Mouse (Mus musculus) midbrain, embryonic 13.5 days (tissue): ENCODE measurements at regions not wholly inside any gene's neighbourhood (a gene's known extent, or its start where the extent isn't known, plus 50 kb on each side); places are given as distances from the start of the nearest gene placed in this dataset.

ENCODE experiments used
- ATAC-seq: fragments of 200-750 bp; cut with Nextera tagmentation; 2 replicates; pipeline ENCODE4 v1.8.0; 2017; ENCODE audit warnings: mild to moderate bottlenecking, moderate TSS enrichment, moderate library complexity
- H3K27ac ChIP-seq: fragments of 300-500 bp; sonication (generic); 2 replicates; pipeline ENCODE4 v1.5.1; 2015; ENCODE audit warnings: inconsistent platforms, mild to moderate bottlenecking, moderate library complexity
- H3K27me3 ChIP-seq: fragments of 300-500 bp; sonication (generic); 2 replicates; pipeline ENCODE4 v1.6.1; 2015; ENCODE audit warnings: mild to moderate bottlenecking, inconsistent platforms
- H3K36me3 ChIP-seq: fragments of 300-500 bp; sonication (generic); 2 replicates; pipeline ENCODE4 v1.6.1; 2015; ENCODE audit warnings: mild to moderate bottlenecking, inconsistent platforms
- H3K4me1 ChIP-seq: fragments of 300-500 bp; sonication (generic); replicated peaks from 2 replicates; pipeline ENCODE4 v1.6.1; 2015; ENCODE audit warnings: inconsistent platforms
- H3K4me2 ChIP-seq: fragments of 300-500 bp; sonication (generic); replicated peaks from 2 replicates; pipeline ENCODE4 v1.6.1; 2015; ENCODE audit warnings: moderate library complexity, mild to moderate bottlenecking, inconsistent platforms
- H3K4me3 ChIP-seq: fragments of 300-500 bp; sonication (generic); replicated peaks from 2 replicates; pipeline ENCODE4 v1.5.1; 2015; ENCODE audit warnings: mild to moderate bottlenecking, inconsistent platforms
- H3K9ac ChIP-seq: fragments of 300-500 bp; sonication (generic); replicated peaks from 2 replicates; pipeline ENCODE4 v1.6.1; 2015; ENCODE audit warnings: mild to moderate bottlenecking, inconsistent platforms
- H3K9me3 ChIP-seq: fragments of 300-500 bp; sonication (generic); 2 replicates; pipeline ENCODE4 v1.6.1; 2016; ENCODE audit warnings: mild to moderate bottlenecking, inconsistent platforms
- WGBS: fragments of 180-500 bp; shearing (Covaris S2); methylation state at CpG from one replicate; pipeline ENCODE4 v1.1.7; 2015; 5-methylcytosine and 5-hydroxymethylcytosine counted together

DNA sequence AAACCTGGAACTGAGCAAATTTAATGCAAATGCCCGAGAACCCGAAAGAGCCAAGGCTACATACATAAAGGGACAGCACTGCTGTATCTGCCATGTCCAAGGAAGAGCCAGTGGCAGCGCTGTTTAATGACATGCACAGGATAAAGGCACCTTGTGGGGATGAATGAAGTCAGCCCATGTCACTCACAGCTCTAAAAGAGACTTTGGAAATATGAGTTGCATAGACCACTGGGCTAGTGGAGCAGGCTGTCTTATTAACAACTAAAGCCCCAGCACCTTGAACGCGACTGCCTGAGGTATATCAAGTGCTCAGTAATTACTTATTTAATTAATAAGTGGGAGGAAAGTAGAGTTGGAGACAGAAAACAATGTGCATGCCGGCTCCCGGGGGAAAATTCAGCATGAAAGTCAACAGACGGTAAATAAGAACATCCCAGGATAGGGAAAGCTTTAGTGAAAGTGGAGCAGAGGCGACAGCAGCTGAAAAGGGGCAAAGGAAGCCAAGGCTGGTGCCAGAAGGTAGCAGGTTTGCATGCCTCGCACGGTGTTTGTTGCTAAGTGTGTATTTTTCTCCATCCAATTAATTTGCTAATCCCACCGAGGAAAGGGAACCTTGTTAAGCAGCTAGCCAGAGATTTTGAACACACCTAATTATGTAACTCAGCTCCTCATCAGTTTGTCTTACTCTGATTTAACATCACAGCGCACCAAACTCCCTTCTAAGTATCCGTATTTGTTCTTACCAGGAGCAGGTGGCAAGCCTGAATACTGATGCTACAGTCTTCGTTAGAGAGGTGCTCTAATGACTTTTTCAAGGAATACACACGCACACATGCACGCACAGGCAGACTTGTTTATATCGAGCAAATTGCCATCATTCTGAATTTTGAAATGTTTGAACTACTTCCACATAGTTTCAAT, 167.4 kb downstream of the Triml1 start:
- H3K27me3 ChIP-seq: no peaks in the 10 kb centered on the region
- H3K4me1 ChIP-seq: peaks cover 11% of the 10 kb centered on the region
- H3K27ac ChIP-seq: no peak overlapping the region
- H3K4me2 ChIP-seq: no peak overlapping the region; the same call in 1 of the 2 replicates
- H3K4me3 ChIP-seq: no peak overlapping the region
- 59% methylated on average over 18 of the region's 18 CpGs for WGBS
- ATAC-seq: peak; percentile 70
- no peaks in the 10 kb centered on the region for H3K36me3 ChIP-seq
- H3K9ac ChIP-seq: no peak overlapping the region
- no peaks in the 10 kb centered on the region for H3K9me3 ChIP-seq

- Histone ChIP-seq H3K27me3 (no peaks in the 10 kb centered on the region), H3K36me3 (no peaks in the 10 kb centered on the region), H3K4me2 (no peak overlapping the region), H3K4me1 (peaks cover 11% of the 10 kb centered on the region), H3K9me3 (no peaks in the 10 kb centered on the region), H3K9ac (no peak overlapping the region), H3K27ac (no peak overlapping the region), H3K4me3 (no peak overlapping the region)
- 37% methylated on average over 4 of the region's 4 CpGs for WGBS
- no peak for ATAC-seq
These were observed 168.7 kb downstream of the Triml1 start for GRCm38 (mm10) chr8:42972545-42972944.

DNA sequence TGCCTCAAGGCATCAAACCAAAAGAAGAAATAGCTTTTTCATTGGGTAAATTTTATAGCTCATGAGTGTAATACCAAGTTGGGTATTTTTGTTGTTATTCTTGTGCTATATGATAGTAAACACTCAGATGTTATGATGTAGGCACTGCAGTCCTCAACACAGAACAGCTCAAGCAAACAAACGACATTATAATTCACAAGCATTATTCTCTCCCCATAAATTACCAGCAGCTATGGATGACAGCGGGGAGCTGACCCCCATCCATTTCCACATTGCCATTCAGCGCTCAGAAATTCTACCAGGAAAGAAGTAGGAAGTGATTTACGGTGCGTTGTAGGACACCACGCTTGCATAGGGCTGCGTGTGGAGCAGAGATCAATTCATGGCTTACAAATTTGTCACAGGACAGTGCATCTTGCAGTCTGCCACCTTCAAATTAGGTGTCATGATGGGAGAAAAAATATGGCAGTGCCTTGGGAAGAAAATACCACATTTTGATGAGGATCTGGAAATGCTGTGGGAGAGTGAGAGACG, 173.4 kb downstream of the Triml1 start:
- no peak overlapping the region for H3K4me2 ChIP-seq
- 75% methylated on average over 8 of the region's 8 CpGs for WGBS
- ATAC-seq: no peak

GRCm38 (mm10) chr8:42964507-42964906, 176.8 kb downstream of the Triml1 start:
- H3K27me3 ChIP-seq: no peaks in the 10 kb centered on the region
- H3K4me1 ChIP-seq: no peaks in the 10 kb centered on the region; the same call in 1 of the 2 replicates
- H3K4me2 ChIP-seq: no peak overlapping the region
- ATAC-seq: no peak
- WGBS: 88% methylated on average over 2 of the region's 2 CpGs
- H3K9ac ChIP-seq: no peak overlapping the region
- no peaks in the 10 kb centered on the region for H3K36me3 ChIP-seq
- no peak overlapping the region for H3K27ac ChIP-seq
- no peaks in the 10 kb centered on the region for H3K9me3 ChIP-seq
- H3K4me3 ChIP-seq: no peak overlapping the region

More for the DNA sequence above, 173.4 kb downstream of the Triml1 start:
- H3K27me3 ChIP-seq: no peaks in the 10 kb centered on the region
- no peaks in the 10 kb centered on the region for H3K9me3 ChIP-seq
- H3K9ac ChIP-seq: no peak overlapping the region
- H3K27ac ChIP-seq: no peak overlapping the region
- H3K36me3 ChIP-seq: no peaks in the 10 kb centered on the region
- H3K4me3 ChIP-seq: no peak overlapping the region
- peaks cover 3% of the 10 kb centered on the region; the same call in 1 of the 2 replicates for H3K4me1 ChIP-seq

GRCm38 (mm10) chr8:42958052-42958805, 183.1 kb downstream of the Triml1 start:
- no peak overlapping the region for H3K4me3 ChIP-seq
- no peak overlapping the region for H3K27ac ChIP-seq
- no peaks in the 10 kb centered on the region for H3K27me3 ChIP-seq
- no peaks in the 10 kb centered on the region for H3K36me3 ChIP-seq
- 87% methylated on average over 11 of the region's 11 CpGs for WGBS
- no peak overlapping the region for H3K9ac ChIP-seq
- no peaks in the 10 kb centered on the region for H3K4me1 ChIP-seq
- no peak for ATAC-seq
- H3K9me3 ChIP-seq: no peaks in the 10 kb centered on the region
- H3K4me2 ChIP-seq: no peak overlapping the region

DNA sequence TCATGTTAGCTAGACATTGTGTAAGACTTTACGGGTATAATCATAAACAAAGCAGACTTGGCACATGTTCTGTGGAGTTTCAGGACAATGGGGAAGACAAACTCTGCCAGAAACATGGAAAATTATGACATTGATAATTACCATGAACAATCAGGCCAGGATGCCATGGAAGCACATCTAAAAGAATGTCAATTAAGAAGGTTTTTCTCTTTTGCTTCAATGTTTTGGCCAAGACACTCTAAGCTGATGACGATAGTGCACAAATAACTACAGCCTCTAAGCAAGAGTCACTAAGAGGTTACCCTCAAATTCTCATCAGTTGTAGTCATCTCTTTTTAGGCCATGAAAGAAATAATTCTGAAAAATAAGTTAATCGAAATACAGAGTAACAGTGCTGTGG, 208.7 kb downstream of the Triml1 start:
- no peaks in the 10 kb centered on the region for H3K4me1 ChIP-seq
- WGBS: 94% methylated on average over 3 of the region's 3 CpGs

DNA sequence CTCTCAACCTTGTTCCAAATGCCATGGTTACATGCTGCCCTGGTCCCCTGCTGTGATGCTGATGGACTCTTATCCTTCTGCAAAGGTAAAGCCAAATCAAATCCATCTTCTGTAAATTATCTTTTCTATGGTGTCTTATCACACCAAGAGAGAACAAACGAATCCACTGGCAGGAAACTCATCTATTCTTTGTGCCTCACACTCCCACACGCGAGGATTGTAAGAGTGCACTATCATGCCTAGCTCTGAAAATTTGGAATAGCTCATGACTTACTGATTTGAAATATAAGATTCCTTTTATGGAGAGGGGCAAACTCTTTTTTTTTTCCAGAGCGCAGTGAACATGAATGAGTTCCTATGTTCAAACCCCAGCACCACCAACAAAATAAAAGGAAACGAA, 249.6 kb downstream of the Triml1 start:
- Histone ChIP-seq H3K9ac (no peak overlapping the region), H3K4me1 (no peaks in the 10 kb centered on the region), H3K27ac (no peak overlapping the region), H3K9me3 (no peaks in the 10 kb centered on the region), H3K4me2 (no peak overlapping the region), H3K36me3 (no peaks in the 10 kb centered on the region), H3K4me3 (no peak overlapping the region), H3K27me3 (no peaks in the 10 kb centered on the region)
- WGBS: 88% methylated on average over 5 of the region's 5 CpGs
- no peak for ATAC-seq

More for the DNA sequence above, 208.7 kb downstream of the Triml1 start:
- Histone ChIP-seq H3K9me3 (no peaks in the 10 kb centered on the region), H3K4me2 (no peak overlapping the region), H3K4me3 (no peak overlapping the region), H3K27me3 (no peaks in the 10 kb centered on the region), H3K9ac (no peak overlapping the region), H3K27ac (no peak overlapping the region), H3K36me3 (no peaks in the 10 kb centered on the region)
- ATAC-seq: no peak

- no peak for ATAC-seq
- H3K4me3 ChIP-seq: no peak overlapping the region
- no peaks in the 10 kb centered on the region for H3K4me1 ChIP-seq
- H3K36me3 ChIP-seq: no peaks in the 10 kb centered on the region
- no peak overlapping the region for H3K9ac ChIP-seq
- H3K27me3 ChIP-seq: no peaks in the 10 kb centered on the region
- H3K27ac ChIP-seq: no peak overlapping the region
- no peaks in the 10 kb centered on the region for H3K9me3 ChIP-seq
- no peak overlapping the region for H3K4me2 ChIP-seq
- WGBS: 90% methylated on average over 2 of the region's 2 CpGs
These were observed 254.8 kb downstream of the Triml1 start for GRCm38 (mm10) chr8:42886516-42886915.

DNA sequence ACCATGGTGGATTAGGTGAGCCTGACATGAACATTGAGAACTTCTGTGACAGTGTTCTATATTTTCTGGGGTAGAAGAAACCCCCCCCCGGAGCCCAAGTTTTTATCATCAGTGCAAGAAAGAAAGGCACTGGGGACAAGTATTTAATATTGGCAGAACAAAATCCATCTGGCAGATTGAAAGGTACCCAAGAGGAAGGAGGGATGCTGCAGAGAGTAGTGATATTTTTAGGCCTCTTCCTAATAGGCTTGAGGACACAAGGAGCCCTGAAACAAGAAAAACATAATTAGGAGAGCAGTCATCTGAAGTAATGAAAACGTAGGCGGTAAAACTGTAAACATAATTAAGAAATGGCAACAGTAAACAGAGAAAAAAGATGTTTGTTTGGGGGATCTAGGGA, 271.0 kb downstream of the Triml1 start:
- H3K9me3 ChIP-seq: no peaks in the 10 kb centered on the region
- no peak for ATAC-seq
- H3K27me3 ChIP-seq: no peaks in the 10 kb centered on the region
- H3K36me3 ChIP-seq: no peaks in the 10 kb centered on the region
- H3K4me3 ChIP-seq: no peak overlapping the region
- WGBS: 89% methylated on average over 3 of the region's 3 CpGs
- H3K4me2 ChIP-seq: no peak overlapping the region
- no peak overlapping the region for H3K27ac ChIP-seq
- no peak overlapping the region for H3K9ac ChIP-seq
- H3K4me1 ChIP-seq: no peaks in the 10 kb centered on the region
